Mouse (Mus musculus) forebrain, embryonic 12.5 days (tissue): ENCODE results near the gene Rplp2. TPM values are rescaled to one million over a fixed set of nuclear protein-coding genes. Genes with fewer than 3 reads are reported as not detected.

Experiments
- polyA plus RNA-seq: library from polyadenylated mRNA; unstranded; fragments of >200 nt; fragmentation: Nextera tagmentation; extraction: Ambion mirVana; gene quantifications from 2 replicates; pipeline ENCODE4 v1.2.1, GENCODE M21; 2016

Gene Rplp2
- polyA plus RNA-seq, 1 experiment from 2014 or later = 986 TPM

Other genes with a start within 250 kb of the Rplp2 start
- 3.3 and 3.7 TPM in 2 replicates for gene Lmntd2, start 233.3 kb upstream of the Rplp2 start, polyA plus RNA-seq
- 35.4 and 38.5 TPM in 2 replicates for gene Rassf7, start 231.5 kb upstream of the Rplp2 start, polyA plus RNA-seq
- gene Phrf1, start 218.6 kb upstream of the Rplp2 start, polyA plus RNA-seq = 106 and 107 TPM in 2 replicates
- gene Irf7, start 180.9 kb upstream of the Rplp2 start, polyA plus RNA-seq = 0.69 and 0.83 TPM in 2 replicates
- gene Cdhr5, start 170.6 kb upstream of the Rplp2 start, polyA plus RNA-seq = not detected in 2 replicates
- 0.70 TPM in 1 of 2 replicates, not detected in the other for gene Sct, start 168.2 kb upstream of the Rplp2 start, polyA plus RNA-seq
- 0.38 and 0.60 TPM in 2 replicates for gene Drd4, start 155.4 kb upstream of the Rplp2 start, polyA plus RNA-seq
- gene Deaf1, start 119.7 kb upstream of the Rplp2 start, polyA plus RNA-seq = 74.0 and 78.4 TPM in 2 replicates
- 59.9 and 63.6 TPM in 2 replicates for gene Tmem80, start 119.6 kb upstream of the Rplp2 start, polyA plus RNA-seq
- gene Eps8l2, start 108.5 kb upstream of the Rplp2 start, polyA plus RNA-seq = 1.2 and 1.7 TPM in 2 replicates
- 397 and 407 TPM in 2 replicates for gene Taldo1, start 55.2 kb upstream of the Rplp2 start, polyA plus RNA-seq
- 47.0 and 50.0 TPM in 2 replicates for gene Gatd1, start 33.2 kb upstream of the Rplp2 start, polyA plus RNA-seq
- gene Cend1, start 17.9 kb upstream of the Rplp2 start, polyA plus RNA-seq = 20.5 and 22.5 TPM in 2 replicates
- 57.4 and 60.9 TPM in 2 replicates for gene Slc25a22, start 9.5 kb upstream of the Rplp2 start, polyA plus RNA-seq
- gene Pidd1, start 3.3 kb upstream of the Rplp2 start, polyA plus RNA-seq = 16.9 and 18.8 TPM in 2 replicates
- 16.2 and 18.3 TPM in 2 replicates for gene Pnpla2, start 7.8 kb downstream of the Rplp2 start, polyA plus RNA-seq
- gene Cracr2b, start 13.7 kb downstream of the Rplp2 start, polyA plus RNA-seq = 4.0 and 4.3 TPM in 2 replicates
- 13.9 and 18.2 TPM in 2 replicates for gene Cd151, start 20.0 kb downstream of the Rplp2 start, polyA plus RNA-seq
- gene Polr2l, start 27.8 kb downstream of the Rplp2 start, polyA plus RNA-seq = 69.8 and 78.4 TPM in 2 replicates
- gene Tspan4, start 27.9 kb downstream of the Rplp2 start, polyA plus RNA-seq = 18.8 and 24.2 TPM in 2 replicates
- 24.0 and 24.2 TPM in 2 replicates for gene Chid1, start 92.5 kb downstream of the Rplp2 start, polyA plus RNA-seq
- 106 and 112 TPM in 2 replicates for gene Ap2a2, start 114.8 kb downstream of the Rplp2 start, polyA plus RNA-seq
- gene Muc6, start 207.9 kb downstream of the Rplp2 start, polyA plus RNA-seq = 0.14 and 0.19 TPM in 2 replicates
- gene Muc2, start 243.0 kb downstream of the Rplp2 start, polyA plus RNA-seq = 0.19 and 0.24 TPM in 2 replicates